Mouse (Mus musculus): ENCODE measurements at regions not wholly inside any gene's neighbourhood (a gene's known extent, or its start where the extent isn't known, plus 50 kb on each side); places are given as distances from the start of the nearest gene placed in this dataset.

DNA sequence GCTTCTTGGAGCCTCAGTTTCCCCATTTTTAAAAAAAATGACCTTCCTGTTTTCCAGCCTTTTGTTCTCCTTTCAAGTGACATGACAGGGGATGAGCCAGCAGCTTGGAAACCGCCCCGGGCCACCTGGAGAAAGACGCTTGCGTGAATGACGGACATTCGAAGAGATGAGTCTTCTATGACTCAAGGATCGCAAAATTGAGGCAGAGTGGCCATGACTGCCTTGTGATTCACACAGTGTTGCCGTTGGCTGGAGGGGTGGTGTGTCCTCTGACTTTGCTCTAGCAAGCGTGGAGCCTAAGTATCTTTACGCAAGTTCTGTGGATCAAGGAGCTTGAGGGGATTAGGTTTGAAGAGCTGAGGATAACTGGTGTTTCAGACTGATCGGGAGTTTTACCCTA is 205.0 kb upstream of the Serp2 start:
- TF ChIP-seq EP300 (IDR thresholded peaks at IDR 0.05; ENCODE audit: low read depth): no peak
- no peak for TF ChIP-seq CTCF (IDR thresholded peaks at IDR 0.05; ENCODE audit: low read depth)
